Comparison of ENCODE assay signal across 9 mouse cellular contexts in the genomic region with DNA sequence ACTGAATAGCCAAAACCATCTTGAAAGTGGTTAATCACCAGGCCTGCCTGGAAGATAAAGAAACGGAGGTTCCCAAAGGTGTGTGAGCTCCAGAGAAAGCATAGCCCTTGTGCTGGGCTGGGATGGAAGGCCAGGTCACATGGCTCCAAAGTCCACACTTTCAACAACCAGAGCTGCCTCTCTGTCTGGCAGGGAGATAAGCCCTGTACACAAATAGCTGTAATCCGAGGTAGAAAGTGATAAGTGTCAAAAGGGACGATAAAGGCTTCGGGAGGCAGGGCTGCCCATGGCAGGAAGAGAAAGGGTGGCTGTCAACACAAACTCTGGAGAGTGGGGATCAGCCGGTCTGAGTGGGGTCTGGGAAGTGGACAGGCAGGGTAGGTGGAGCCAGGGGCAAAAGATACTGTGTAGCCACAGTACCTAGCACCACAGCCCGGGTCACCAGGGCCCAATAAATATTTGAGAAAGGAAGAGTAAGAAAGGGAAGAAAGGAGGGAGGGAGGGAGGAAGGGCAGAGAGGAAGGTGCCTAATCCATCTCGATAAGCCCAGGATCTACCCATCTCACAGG. TPM values are rescaled to one million over a fixed set of nuclear protein-coding genes. Genes with fewer than 3 reads are reported as not detected.
DNase-seq lines count a peak whose midpoint lies in the region; ATAC-seq lines count a peak whose summit lies in the region.
"Had no signal": no experiment of that assay in that cellular context is flagged by ENCODE, and none has a peak within 500 bp of the region (broad histone marks: within the 10 kb centered on the region; RNA-seq: fewer than 3 reads in every experiment).

No protein-coding gene starts in this region.

- H3K9ac ChIP-seq in stomach, embryonic 14.5 days (replicated peaks; ENCODE audit: low read depth, low read length) = no peak overlapping the region
- no peak overlapping the region for H3K9ac ChIP-seq in neural tube, embryonic 15.5 days (replicated peaks)
- no peak overlapping the region for H3K9ac ChIP-seq in forebrain, embryonic 14.5 days (ENCODE audit: low read length)

- intact Hi-C loops in heart, postnatal 36 days (cut with DNase I) = loop anchor here (5.0 to 10.0 kb wide), 3 partner anchors 44 to 546 kb away; partner anchors contain the start of gene Ppif

- 0 out of 2 replicates have a peak overlapping the region, but pooled peaks have one; percentile 7 for H3K4me2 ChIP-seq in stomach, embryonic 14.5 days (replicated peaks; ENCODE audit: low read depth, low read length)
- H3K4me2 ChIP-seq in neural tube, embryonic 15.5 days = no peak overlapping the region
- no peak overlapping the region for H3K4me2 ChIP-seq in forebrain, embryonic 14.5 days (ENCODE audit: low read length)

- ATAC-seq in stomach, embryonic 14.5 days (ENCODE audit: insufficient number of reproducible peaks, insufficient read depth, low FRiP score, low read depth) = peak; percentile 73
- ATAC-seq in neural tube, embryonic 15.5 days (ENCODE audit: low FRiP score) = no peak
- no peak for ATAC-seq in forebrain, embryonic 14.5 days

- peak; percentile 50 to 62 for DNase-seq in heart, adult 18-20 months
- no peak for DNase-seq in heart, adult 8-10 months (ENCODE audit: low spot score)
- peak; percentile 8 to 30 for DNase-seq in heart, postnatal 36 days
- peak; percentile 62 to 69 for DNase-seq in kidney, postnatal 36 days
- DNase-seq in ovary, postnatal 10 days (ENCODE audit: low spot score) = no peak
- DNase-seq in forebrain, embryonic 14.5 days (ENCODE audit: low spot score) = no peak
- DNase-seq: embryo, embryonic 11 days had no signal

- H3K27me3 ChIP-seq in stomach, embryonic 14.5 days (ENCODE audit: control insufficient read depth, insufficient read depth, low read length) = no peaks in the 10 kb centered on the region
- no peaks in the 10 kb centered on the region for H3K27me3 ChIP-seq in neural tube, embryonic 15.5 days (replicated peaks)
- H3K27me3 ChIP-seq in forebrain, embryonic 14.5 days (replicated peaks; ENCODE audit: control insufficient read depth, insufficient read depth, low read length) = no peaks in the 10 kb centered on the region

- 12% methylated on average over 7 of the region's 7 CpGs for WGBS in stomach, embryonic 14.5 days
- 61% methylated on average over 7 of the region's 7 CpGs for WGBS in neural tube, embryonic 15.5 days
- 57% methylated on average over 7 of the region's 7 CpGs for WGBS in forebrain, embryonic 14.5 days

- no peak overlapping the region for H3K4me3 ChIP-seq in stomach, embryonic 14.5 days (ENCODE audit: low read depth, low read length)
- H3K4me3 ChIP-seq in neural tube, embryonic 15.5 days (replicated peaks) = no peak overlapping the region
- H3K4me3 ChIP-seq in forebrain, embryonic 14.5 days (ENCODE audit: low read depth, low read length) = no peak overlapping the region

- no peaks in the 10 kb centered on the region for H3K36me3 ChIP-seq in stomach, embryonic 14.5 days (ENCODE audit: control insufficient read depth, insufficient read depth, low read length)
- no peaks in the 10 kb centered on the region for H3K36me3 ChIP-seq in neural tube, embryonic 15.5 days
- no peaks in the 10 kb centered on the region for H3K36me3 ChIP-seq in forebrain, embryonic 14.5 days (ENCODE audit: control insufficient read depth, insufficient read depth, low read length)

- no peaks in the 10 kb centered on the region for H3K9me3 ChIP-seq in stomach, embryonic 14.5 days (ENCODE audit: control insufficient read depth, low read depth, low read length)
- no peaks in the 10 kb centered on the region for H3K9me3 ChIP-seq in neural tube, embryonic 15.5 days (replicated peaks)
- H3K9me3 ChIP-seq in forebrain, embryonic 14.5 days (replicated peaks; ENCODE audit: control insufficient read depth, low read length) = no peaks in the 10 kb centered on the region

- H3K4me1 ChIP-seq in stomach, embryonic 14.5 days (ENCODE audit: control insufficient read depth, insufficient read depth, low read length) = peaks cover 11% of the 10 kb centered on the region; the same call in 1 of the 2 replicates
- H3K4me1 ChIP-seq in neural tube, embryonic 15.5 days = peaks cover 11% of the 10 kb centered on the region
- H3K4me1 ChIP-seq in forebrain, embryonic 14.5 days (ENCODE audit: control insufficient read depth, insufficient read depth, low read length) = no peaks in the 10 kb centered on the region

- H3K27ac ChIP-seq in stomach, embryonic 14.5 days (ENCODE audit: low read length) = peak overlapping the region; percentile 75
- H3K27ac ChIP-seq in neural tube, embryonic 15.5 days (replicated peaks) = no peak overlapping the region
- no peak overlapping the region for H3K27ac ChIP-seq in forebrain, embryonic 14.5 days (ENCODE audit: low read depth, low read length)

RNA-seq across cellular contexts. Expression of gene Zmiz1, which starts 7.8 kb away (rescaled TPM):
- total RNA-seq in heart, adult 18-20 months (2021) = 10 to 100 TPM; 32.5 to 38.5 TPM
- 10 to 100 TPM; 34.7 to 44.1 (median 40.4) TPM for total RNA-seq in heart, adult 8-10 months (2022)
- 10 to 100 TPM; 38.8 to 41.7 TPM for total RNA-seq in heart, postnatal 36 days (2021)
- polyA plus RNA-seq in stomach, embryonic 14.5 days (2014; fragmentation: Nextera tagmentation; extraction: Ambion mirVana) = 43.9 and 45.3 TPM in 2 replicates
- 51.1 and 54.7 TPM in 2 replicates for polyA plus RNA-seq in neural tube, embryonic 15.5 days (2015; fragmentation: Nextera tagmentation; extraction: Ambion mirVana)
- polyA plus RNA-seq in forebrain, embryonic 14.5 days (2014; fragmentation: Nextera tagmentation; extraction: Ambion mirVana) = 37.0 and 43.8 TPM in 2 replicates

Comparison
In these comparisons a context has a peak if more than half of its experiments do, and no peak if none do; other contexts are left out.
1. DNase-seq: peak in heart, adult 18-20 months (2 of 2), heart, postnatal 36 days (2 of 2) and kidney, postnatal 36 days (2 of 2); none in heart, adult 8-10 months (single experiment), ovary, postnatal 10 days (single experiment) and forebrain, embryonic 14.5 days (single experiment).